Mouse (Mus musculus) embryonic facial prominence, embryonic 13.5 days (tissue): ENCODE results near the gene Fstl4. TPM values are rescaled to one million over a fixed set of nuclear protein-coding genes. Genes with fewer than 3 reads are reported as not detected.
"Not testable (repeated sequence)": the region's sequence is repeated elsewhere in the genome, so short reads cannot be mapped to it uniquely, and the experiment has no call there.

ENCODE experiments used
- ATAC-seq: fragments of 200-750 bp; cut with Nextera tagmentation; 2 replicates; pipeline ENCODE4 v1.8.0; 2017; ENCODE audit warnings: low read depth; ENCODE audit not compliant: insufficient number of reproducible peaks, insufficient read depth, low FRiP score, low TSS enrichment
- H3K27ac ChIP-seq: fragments of 300-500 bp; sonication (generic); 2 replicates; pipeline ENCODE4 v1.5.1; 2015; ENCODE audit warnings: moderate library complexity, mild to moderate bottlenecking, inconsistent platforms
- H3K27me3 ChIP-seq: fragments of 300-500 bp; sonication (generic); 2 replicates; pipeline ENCODE4 v1.6.1; 2015; ENCODE audit warnings: mild to moderate bottlenecking, inconsistent platforms
- H3K36me3 ChIP-seq: fragments of 300-500 bp; sonication (generic); 2 replicates; pipeline ENCODE4 v1.6.1; 2015; ENCODE audit warnings: mild to moderate bottlenecking, inconsistent platforms
- H3K4me1 ChIP-seq: fragments of 300-500 bp; sonication (generic); 2 replicates; pipeline ENCODE4 v1.6.1; 2015; ENCODE audit warnings: inconsistent platforms
- H3K4me2 ChIP-seq: fragments of 300-500 bp; sonication (generic); 2 replicates; pipeline ENCODE4 v1.6.1; 2015; ENCODE audit warnings: moderate library complexity, mild to moderate bottlenecking, inconsistent platforms
- H3K4me3 ChIP-seq: fragments of 300-500 bp; sonication (generic); 2 replicates; pipeline ENCODE4 v1.5.1; 2015; ENCODE audit warnings: mild to moderate bottlenecking, inconsistent platforms
- H3K9ac ChIP-seq: fragments of 300-500 bp; sonication (generic); 2 replicates; pipeline ENCODE4 v1.6.1; 2015; ENCODE audit warnings: mild to moderate bottlenecking, inconsistent platforms
- H3K9me3 ChIP-seq: fragments of 300-500 bp; sonication (generic); 2 replicates; pipeline ENCODE4 v1.6.1; 2016; ENCODE audit warnings: inconsistent platforms
- WGBS: fragments of 180-500 bp; shearing (Covaris S2); methylation state at CpG from one replicate; pipeline ENCODE4 v1.1.7; 2015; ENCODE audit warnings: mixed read lengths; 5-methylcytosine and 5-hydroxymethylcytosine counted together
- polyA plus RNA-seq: library from polyadenylated mRNA; unstranded; fragments of >200 nt; fragmentation: Nextera tagmentation; extraction: Ambion mirVana; gene quantifications from 2 replicates; pipeline ENCODE4 v1.2.1, GENCODE M21; 2015

Fstl4 gene
- polyA plus RNA-seq, 1 experiment from 2014 or later: 1.7 TPM

DNA sequence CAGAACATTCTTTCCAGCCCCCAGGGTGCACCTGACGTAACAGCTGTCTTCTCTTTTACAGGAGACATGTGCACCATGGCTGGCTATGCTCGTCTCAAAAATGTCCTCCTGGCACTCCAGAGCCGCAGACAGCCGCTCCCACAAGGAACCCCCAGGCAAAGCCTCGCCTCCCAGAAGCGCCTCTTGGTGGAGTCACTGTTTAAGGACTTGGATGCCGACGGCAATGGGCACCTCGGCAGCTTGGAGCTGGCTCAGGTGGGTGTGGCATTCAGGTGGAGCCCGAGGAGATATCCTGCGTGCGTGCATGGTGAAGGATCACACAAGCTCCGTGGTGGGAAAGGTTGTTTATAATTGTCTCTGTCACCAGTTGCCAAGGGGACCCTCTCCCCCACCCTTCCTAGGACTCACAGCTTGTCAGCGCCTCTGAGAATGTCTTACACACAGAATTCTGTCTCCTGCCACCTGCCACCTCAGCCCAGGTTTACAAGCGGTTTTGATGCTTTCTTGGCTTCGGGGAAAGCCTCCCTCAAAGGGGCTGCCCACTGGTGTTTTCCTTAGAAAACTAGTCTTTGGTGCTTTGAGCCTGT, 304.1 kb downstream of the Fstl4 start:
- WGBS: 43% methylated on average over 16 of the region's 16 CpGs
- H3K36me3 ChIP-seq: no peaks in the 10 kb centered on the region
- ATAC-seq: no peak

DNA sequence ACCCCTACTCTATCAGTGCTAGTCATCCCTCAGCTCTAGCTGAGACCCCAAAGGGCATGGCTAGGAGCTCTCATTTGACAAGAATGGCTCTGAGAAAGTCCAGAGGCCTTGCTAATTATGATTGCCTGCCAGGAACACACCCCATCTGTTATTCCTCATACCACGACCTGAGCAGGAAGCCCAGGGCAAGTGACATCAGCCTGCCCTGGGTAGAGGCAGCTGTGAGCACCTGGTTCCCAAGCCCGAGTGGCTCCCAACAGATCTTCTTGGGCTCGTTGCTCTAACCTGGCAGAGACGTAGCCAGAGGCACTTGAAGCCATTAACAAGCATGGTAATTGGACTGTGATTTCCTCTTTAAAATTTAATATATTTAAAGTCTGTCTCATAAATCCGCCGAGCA, 305.3 kb downstream of the Fstl4 start:
- WGBS: 44% methylated on average over 6 of the region's 6 CpGs
- H3K36me3 ChIP-seq: no peaks in the 10 kb centered on the region
- H3K4me3 ChIP-seq: no peak overlapping the region
- ATAC-seq: no peak
- no peak overlapping the region for H3K4me2 ChIP-seq
- peaks cover 15% of the 10 kb centered on the region for H3K4me1 ChIP-seq
- no peaks in the 10 kb centered on the region for H3K27me3 ChIP-seq
- H3K9ac ChIP-seq: no peak overlapping the region
- H3K27ac ChIP-seq: no peak overlapping the region
- H3K9me3 ChIP-seq: no peaks in the 10 kb centered on the region

More for the DNA sequence above, 304.1 kb downstream of the Fstl4 start:
- Histone ChIP-seq H3K27me3 (no peaks in the 10 kb centered on the region), H3K27ac (no peak overlapping the region), H3K4me2 (no peak overlapping the region), H3K4me3 (no peak overlapping the region), H3K4me1 (peaks cover 15% of the 10 kb centered on the region), H3K9ac (no peak overlapping the region), H3K9me3 (no peaks in the 10 kb centered on the region)

DNA sequence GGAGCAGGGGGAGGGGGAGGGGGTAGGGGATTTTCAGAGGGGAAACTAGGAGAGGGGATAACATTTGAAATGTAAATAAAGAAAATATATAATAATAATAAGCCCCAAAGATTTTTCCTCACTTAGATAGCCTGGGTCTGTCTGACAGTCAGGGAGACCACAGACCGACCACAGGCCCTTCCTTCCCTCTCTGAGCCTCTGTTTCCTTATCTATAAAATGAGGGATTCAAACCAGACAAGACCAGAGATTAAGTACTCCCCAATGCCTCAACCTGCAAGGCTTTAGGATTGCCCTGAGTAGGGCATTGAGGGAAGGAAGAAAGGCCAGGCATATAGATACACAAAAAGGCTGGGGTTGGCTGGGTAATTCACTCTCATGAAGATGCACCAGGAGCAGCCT, 307.2 kb downstream of the Fstl4 start:
- ATAC-seq: no peak
- WGBS: 86% methylated on average over 1 of the region's 1 CpGs

DNA sequence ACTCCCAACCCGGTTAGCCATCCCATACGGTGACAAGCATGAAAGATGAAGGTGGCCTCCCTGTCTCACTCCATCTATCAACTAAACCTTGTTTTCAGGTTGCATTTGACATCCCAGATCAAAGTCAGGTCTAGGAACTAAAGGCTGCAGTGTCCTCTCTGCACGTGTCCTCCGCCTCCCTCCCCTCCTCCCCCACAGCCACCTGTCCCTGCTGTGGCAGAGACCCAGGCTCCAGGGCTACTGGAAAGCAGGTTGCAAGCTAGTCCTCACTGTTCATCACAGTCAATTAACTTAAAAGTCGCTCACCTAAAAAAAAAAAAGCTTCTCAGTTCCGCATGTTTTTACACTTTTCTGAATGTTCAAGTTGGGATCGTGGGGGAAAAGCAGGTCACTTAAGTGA, 313.2 kb downstream of the Fstl4 start:
- no peak for ATAC-seq
- no peak overlapping the region for H3K4me2 ChIP-seq
- no peak overlapping the region for H3K9ac ChIP-seq
- H3K4me1 ChIP-seq: no peaks in the 10 kb centered on the region
- no peaks in the 10 kb centered on the region for H3K27me3 ChIP-seq
- H3K36me3 ChIP-seq: no peaks in the 10 kb centered on the region
- no peak overlapping the region for H3K27ac ChIP-seq
- WGBS: 77% methylated on average over 7 of the region's 7 CpGs
- H3K9me3 ChIP-seq: peaks cover 6% of the 10 kb centered on the region
- H3K4me3 ChIP-seq: no peak overlapping the region

More for the DNA sequence above, 307.2 kb downstream of the Fstl4 start:
- H3K4me2 ChIP-seq: no peak overlapping the region
- no peak overlapping the region for H3K4me3 ChIP-seq
- H3K4me1 ChIP-seq: peaks cover 15% of the 10 kb centered on the region
- H3K27me3 ChIP-seq: no peaks in the 10 kb centered on the region
- H3K9me3 ChIP-seq: no peaks in the 10 kb centered on the region
- no peak overlapping the region for H3K9ac ChIP-seq
- no peaks in the 10 kb centered on the region for H3K36me3 ChIP-seq
- no peak overlapping the region for H3K27ac ChIP-seq

GRCm38 (mm10) chr11:53078419-53079334, 314.2 kb downstream of the Fstl4 start:
- H3K36me3 ChIP-seq: no peaks in the 10 kb centered on the region
- ATAC-seq: no peak
- H3K9ac ChIP-seq: no peak overlapping the region
- H3K27ac ChIP-seq: no peak overlapping the region
- no peaks in the 10 kb centered on the region for H3K4me1 ChIP-seq
- peaks cover 6% of the 10 kb centered on the region for H3K9me3 ChIP-seq
- WGBS: 71% methylated on average over 7 of the region's 7 CpGs
- H3K4me3 ChIP-seq: no peak overlapping the region
- no peaks in the 10 kb centered on the region for H3K27me3 ChIP-seq
- no peak overlapping the region for H3K4me2 ChIP-seq

DNA sequence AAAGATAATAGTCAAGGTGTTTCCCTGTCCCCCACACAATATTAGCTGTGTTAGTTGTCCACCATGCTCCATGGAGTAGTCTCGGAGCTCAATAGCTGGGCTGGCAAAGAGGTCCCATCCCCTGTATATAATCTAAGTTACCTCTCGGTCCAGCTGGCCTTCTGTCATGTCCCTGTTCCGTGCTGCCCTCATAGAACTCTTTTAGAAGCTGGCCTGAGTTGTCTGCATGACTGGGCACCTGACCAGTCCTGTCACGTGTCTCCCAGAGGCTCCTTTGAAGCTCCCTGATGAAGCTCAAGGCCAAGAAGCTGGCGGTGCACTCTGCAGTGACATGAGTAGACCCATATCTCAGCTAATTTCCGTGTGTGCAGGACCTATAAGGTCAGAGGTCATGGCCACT, 316.9 kb downstream of the Fstl4 start:
- H3K4me3 ChIP-seq: no peak overlapping the region
- ATAC-seq: no peak
- H3K9ac ChIP-seq: no peak overlapping the region
- H3K4me2 ChIP-seq: no peak overlapping the region
- no peaks in the 10 kb centered on the region for H3K36me3 ChIP-seq
- H3K4me1 ChIP-seq: no peaks in the 10 kb centered on the region; the same call in 1 of the 2 replicates
- 78% methylated on average over 6 of the region's 6 CpGs for WGBS
- H3K27ac ChIP-seq: no peak overlapping the region
- H3K27me3 ChIP-seq: no peaks in the 10 kb centered on the region; the same call in 1 of the 2 replicates
- peaks cover 6% of the 10 kb centered on the region for H3K9me3 ChIP-seq

- Histone ChIP-seq H3K4me3 (no peak overlapping the region), H3K36me3 (no peaks in the 10 kb centered on the region), H3K4me2 (no peak overlapping the region), H3K27me3 (no peaks in the 10 kb centered on the region; the same call in 1 of the 2 replicates), H3K9ac (no peak overlapping the region), H3K27ac (no peak overlapping the region), H3K4me1 (no peaks in the 10 kb centered on the region; the same call in 1 of the 2 replicates), H3K9me3 (no peaks in the 10 kb centered on the region)
- 70% methylated on average over 6 of the region's 6 CpGs for WGBS
- ATAC-seq: no peak
Measured at GRCm38 (mm10) chr11:53085367-53085766, 320.9 kb downstream of the Fstl4 start.

DNA sequence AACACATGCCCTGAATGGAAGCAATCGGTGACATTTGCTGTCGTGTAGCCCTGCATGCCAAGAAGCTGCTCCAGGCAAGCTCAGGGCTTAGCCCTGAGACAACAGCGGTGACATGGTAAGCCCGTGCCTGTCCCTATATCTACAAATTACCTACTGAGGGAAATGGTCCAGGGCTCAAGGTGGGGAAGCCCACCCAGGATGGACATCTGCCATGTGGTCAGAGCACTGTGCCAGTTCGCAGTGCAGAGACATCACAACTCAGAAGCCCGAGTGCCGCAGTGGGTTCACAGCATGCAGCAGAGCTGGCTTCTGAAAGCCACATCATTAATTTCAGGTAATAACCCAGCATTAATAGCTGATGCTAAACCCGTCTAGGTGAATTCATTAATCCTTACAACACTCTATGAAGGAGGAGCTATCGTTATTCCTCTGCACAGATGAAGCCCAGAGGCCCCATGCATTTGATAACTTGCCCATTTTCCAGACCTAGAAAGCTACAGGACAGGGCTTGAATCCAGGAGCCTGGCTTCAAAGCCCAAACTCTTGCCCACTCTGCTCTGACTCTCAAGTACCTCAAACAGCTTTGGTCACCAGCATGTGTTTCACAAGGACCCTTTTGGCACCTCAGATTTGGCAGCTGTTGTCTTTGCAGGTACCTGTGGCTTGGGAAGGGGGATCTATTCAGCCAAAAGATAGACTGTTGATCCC, 321.6 kb downstream of the Fstl4 start:
- ATAC-seq: no peak
- Histone ChIP-seq H3K27ac (no peak overlapping the region), H3K4me2 (no peak overlapping the region), H3K9me3 (no peaks in the 10 kb centered on the region), H3K4me3 (no peak overlapping the region), H3K9ac (no peak overlapping the region), H3K36me3 (no peaks in the 10 kb centered on the region), H3K4me1 (peaks cover 6% of the 10 kb centered on the region), H3K27me3 (no peaks in the 10 kb centered on the region; the same call in 1 of the 2 replicates)
- 79% methylated on average over 9 of the region's 9 CpGs for WGBS

GRCm38 (mm10) chr11:53087896-53088295, 323.5 kb downstream of the Fstl4 start:
- H3K9me3 ChIP-seq, H3K27me3 ChIP-seq, H3K27ac ChIP-seq, H3K9ac ChIP-seq, H3K4me2 ChIP-seq, H3K36me3 ChIP-seq, H3K4me3 ChIP-seq, ATAC-seq: not testable (repeated sequence)
- H3K4me1 ChIP-seq: peaks cover 24% of the 10 kb centered on the region
- 71% methylated on average over 3 of the region's 3 CpGs for WGBS

- 23% methylated on average over 5 of the region's 5 CpGs for WGBS
Measured at GRCm38 (mm10) chr11:53091596-53091995, 327.2 kb downstream of the Fstl4 start.

GRCm38 (mm10) chr11:53096871-53097270, 332.4 kb downstream of the Fstl4 start:
- no peak for ATAC-seq
- Histone ChIP-seq H3K4me3 (no peak overlapping the region), H3K36me3 (no peaks in the 10 kb centered on the region), H3K27me3 (peaks cover 5% of the 10 kb centered on the region; the same call in 1 of the 2 replicates), H3K4me2 (no peak overlapping the region), H3K4me1 (peaks cover 21% of the 10 kb centered on the region), H3K27ac (no peak overlapping the region), H3K9me3 (no peaks in the 10 kb centered on the region), H3K9ac (no peak overlapping the region)
- 87% methylated on average over 9 of the region's 9 CpGs for WGBS

More at GRCm38 (mm10) chr11:53091596-53091995, 327.2 kb downstream of the Fstl4 start:
- no peaks in the 10 kb centered on the region for H3K9me3 ChIP-seq
- H3K27me3 ChIP-seq: peaks cover 2% of the 10 kb centered on the region; the same call in 1 of the 2 replicates
- H3K4me1 ChIP-seq: peaks cover 29% of the 10 kb centered on the region
- H3K9ac ChIP-seq: no peak overlapping the region
- H3K27ac ChIP-seq: peak overlapping the region; percentile 16; the same call in 1 of the 2 replicates
- ATAC-seq: no peak
- no peaks in the 10 kb centered on the region for H3K36me3 ChIP-seq
- no peak overlapping the region for H3K4me3 ChIP-seq
- H3K4me2 ChIP-seq: no peak overlapping the region
